Mouse (Mus musculus): Measurements from ENCODE around the gene Fzd2.

- no peak for TF ChIP-seq CTCF (IDR thresholded peaks at IDR 0.05; ENCODE audit: low read depth)
- no peak for TF ChIP-seq EP300 (IDR thresholded peaks at IDR 0.05; ENCODE audit: low read depth)
Measured at GRCm38 (mm10) chr11:102557386-102557785, 46.8 kb upstream of the Fzd2 start.
